Mouse (Mus musculus) brown adipose tissue, adult 24 weeks (tissue): ENCODE results near the gene Gm20388. TPM values are rescaled to one million over a fixed set of nuclear protein-coding genes. Genes with fewer than 3 reads are reported as not detected.

Source experiments
- H3K27ac ChIP-seq: fragments of 200-500 bp; replicated peaks from 2 replicates; pipeline ENCODE4 v1.5.1; 2012; ENCODE audit warnings: low read depth, mild to moderate bottlenecking, low read length
- H3K4me1 ChIP-seq: fragments of 200-500 bp; 2 replicates; pipeline ENCODE4 v1.6.1; 2012; ENCODE audit warnings: low read length, mixed read lengths; ENCODE audit not compliant: control insufficient read depth, insufficient read depth, insufficient read length
- H3K4me3 ChIP-seq: fragments of 200-500 bp; 2 replicates; pipeline ENCODE4 v1.5.1; 2012; ENCODE audit warnings: low read depth, mild to moderate bottlenecking, low read length, moderate library complexity; ENCODE audit not compliant: insufficient read depth
- polyA plus RNA-seq: library from polyadenylated mRNA; stranded (reverse); fragments of >200 nt; gene quantifications from 2 replicates; pipeline ENCODE4 v1.2.4, GENCODE M21; 2012; ENCODE audit not compliant: missing spikeins, insufficient read depth, insufficient read length

The Gm20388 gene
- polyA plus RNA-seq, 1 experiment = 44.7 TPM

- Histone ChIP-seq H3K4me3 (peak within 1 kb of the TSS; percentile 78), H3K4me1 (peaks cover 7% of the 10 kb centered on the region), H3K27ac (peak within 1 kb of the TSS; percentile 74)
Observed at GRCm38 (mm10) chr8:122432443-122433268, 2522.0 kb downstream of the Gm20388 start, which contains the start of gene Cyba. TSS of gene Cyba (minus strand) at chr8:122432930.

- H3K27ac ChIP-seq = peak overlapping the region; percentile 74
- H3K4me3 ChIP-seq = peak overlapping the region; percentile 78
- H3K4me1 ChIP-seq = peaks cover 7% of the 10 kb centered on the region
Observed at GRCm38 (mm10) chr8:122433269-122433905, 2522.7 kb downstream of the Gm20388 start.

GRCm38 (mm10) chr8:122435375-122435774, 2524.7 kb downstream of the Gm20388 start:
- Histone ChIP-seq H3K27ac (no peak overlapping the region), H3K4me1 (peaks cover 7% of the 10 kb centered on the region), H3K4me3 (no peak overlapping the region)

GRCm38 (mm10) chr8:122436146-122436545, 2525.5 kb downstream of the Gm20388 start:
- Histone ChIP-seq H3K4me1 (peaks cover 6% of the 10 kb centered on the region), H3K27ac (no peak overlapping the region), H3K4me3 (no peak overlapping the region)

- Histone ChIP-seq H3K27ac (no peak overlapping the region), H3K4me3 (no peak overlapping the region), H3K4me1 (peaks cover 4% of the 10 kb centered on the region; the same call in 1 of the 2 replicates)
Observed at GRCm38 (mm10) chr8:122436586-122437125, 2526.0 kb downstream of the Gm20388 start.

- Histone ChIP-seq H3K4me1 (peaks cover 4% of the 10 kb centered on the region; the same call in 1 of the 2 replicates), H3K4me3 (no peak overlapping the region), H3K27ac (no peak overlapping the region)
Observed at GRCm38 (mm10) chr8:122437708-122438331, 2527.2 kb downstream of the Gm20388 start.

- Histone ChIP-seq H3K4me3 (no peak overlapping the region), H3K27ac (no peak overlapping the region), H3K4me1 (no peaks in the 10 kb centered on the region; the same call in 1 of the 2 replicates)
Observed at GRCm38 (mm10) chr8:122439336-122439735, 2528.7 kb downstream of the Gm20388 start.

GRCm38 (mm10) chr8:122441326-122441725, 2530.7 kb downstream of the Gm20388 start:
- H3K4me1 ChIP-seq = no peaks in the 10 kb centered on the region; the same call in 1 of the 2 replicates
- H3K4me3 ChIP-seq = no peak overlapping the region
- H3K27ac ChIP-seq = no peak overlapping the region

GRCm38 (mm10) chr8:122442356-122442755, 2531.7 kb downstream of the Gm20388 start:
- peak overlapping the region; percentile 69 for H3K4me3 ChIP-seq
- no peaks in the 10 kb centered on the region; the same call in 1 of the 2 replicates for H3K4me1 ChIP-seq
- H3K27ac ChIP-seq = no peak overlapping the region

GRCm38 (mm10) chr8:122442781-122443180, 2532.1 kb downstream of the Gm20388 start:
- H3K27ac ChIP-seq = no peak overlapping the region
- H3K4me3 ChIP-seq = peak overlapping the region; percentile 69
- no peaks in the 10 kb centered on the region; the same call in 1 of the 2 replicates for H3K4me1 ChIP-seq

- Histone ChIP-seq H3K4me1 (no peaks in the 10 kb centered on the region; the same call in 1 of the 2 replicates), H3K27ac (peak within 1 kb of the TSS; percentile 67), H3K4me3 (peak within 1 kb of the TSS; percentile 69)
Observed at GRCm38 (mm10) chr8:122443262-122444006, 2532.8 kb downstream of the Gm20388 start, which contains the start of gene Mvd. TSS of gene Mvd (minus strand) at chr8:122443422.

GRCm38 (mm10) chr8:122444058-122444748, 2533.6 kb downstream of the Gm20388 start:
- peak overlapping the region; percentile 66 for H3K4me3 ChIP-seq
- H3K4me1 ChIP-seq = no peaks in the 10 kb centered on the region; the same call in 1 of the 2 replicates
- H3K27ac ChIP-seq = peak overlapping the region; percentile 67

GRCm38 (mm10) chr8:122445203-122445602, 2534.6 kb downstream of the Gm20388 start:
- Histone ChIP-seq H3K27ac (no peak overlapping the region), H3K4me3 (no peak overlapping the region), H3K4me1 (no peaks in the 10 kb centered on the region; the same call in 1 of the 2 replicates)
